ENCODE assay signal across 7 mouse cellular contexts in the genomic region with DNA sequence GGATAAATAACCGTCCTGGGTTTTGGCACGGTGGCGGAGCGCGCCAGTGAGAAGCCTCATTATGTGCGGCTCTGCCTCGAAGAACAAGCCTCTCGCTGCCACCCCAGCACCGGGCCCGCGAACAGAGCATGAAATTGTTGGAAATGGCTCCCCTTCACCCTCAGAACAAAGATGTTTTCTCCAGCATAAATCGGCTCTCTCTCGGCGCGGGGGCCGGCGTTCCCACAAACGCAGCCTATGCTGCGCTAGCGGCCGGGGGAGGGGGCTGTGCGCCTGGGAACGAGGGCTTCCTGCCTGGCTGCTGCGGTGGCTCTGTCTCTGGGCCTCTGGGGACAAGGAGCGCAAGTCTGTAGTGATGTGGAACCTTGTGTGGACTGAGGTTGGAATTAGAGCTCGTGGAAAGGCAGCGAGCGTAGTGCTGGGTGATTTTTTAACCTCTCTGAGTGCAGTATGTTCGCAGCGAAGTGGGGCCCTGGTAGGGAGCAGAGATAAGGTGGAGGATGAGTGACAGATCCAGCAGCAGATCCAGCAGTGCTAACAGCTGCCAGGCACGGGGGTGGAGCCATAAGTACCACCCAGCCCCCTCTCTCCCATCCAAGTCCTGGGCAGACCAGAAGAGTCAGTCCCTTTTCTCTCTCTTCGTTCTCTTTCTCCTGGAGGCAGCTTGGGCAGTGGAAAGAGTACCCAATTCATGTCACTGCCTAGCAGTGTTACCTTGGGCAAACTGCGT.
DNase-seq lines count a peak whose midpoint lies in the region; TF ChIP-seq lines count a peak whose summit lies in the region.

No protein-coding gene starts in this region.

- H3K4me3 ChIP-seq in ES-E14 (ENCODE audit: insufficient read depth in 1 of 2, low read depth in 1 of 2, low read length in 2 of 2, poor library complexity in 1 of 2, severe bottlenecking in 1 of 2): peak overlapping the region in 1 of 2 experiments; percentile 32; a peak in 2 of 4 replicates
- peak overlapping the region; percentile 22 for H3K4me3 ChIP-seq in olfactory bulb, adult 2 months (ENCODE audit: insufficient read depth, low read depth, low read length)

- in situ Hi-C loops in ES-E14 (cut with MboI; ENCODE audit: low sequenced_read_pairs in 2 of 2, unreplicated experiment in 2 of 2): no loop called here

- no peaks in the 10 kb centered on the region for H3K36me3 ChIP-seq in ES-E14 (ENCODE audit: control insufficient read depth, insufficient read depth, low read length, poor library complexity, severe bottlenecking)

- no peaks in the 10 kb centered on the region for H3K9me3 ChIP-seq in ES-E14 (ENCODE audit: control insufficient read depth, insufficient read depth, low read depth, low read length)

- DNase-seq in ES-E14 (ENCODE audit: low read depth, low spot score): no peak
- DNase-seq in brain, embryonic 18.5 days (ENCODE audit: low read depth, low spot score): peak; percentile 40
- peak; percentile 16 for DNase-seq in heart, postnatal 4 days
- DNase-seq in left cerebral cortex, postnatal 36 days (ENCODE audit: low spot score in 2 of 2): peak; percentile 67 to 70
- DNase-seq in thymus, postnatal 36 days: no peak
- no peak for DNase-seq in gastrocnemius, postnatal 25 days

- TF ChIP-seq CTCF in olfactory bulb, adult 2 months (IDR thresholded peaks at IDR 0.05; ENCODE audit: insufficient read depth, low read depth, low read length): no peak

- H3K9ac ChIP-seq in ES-E14 (ENCODE audit: insufficient read depth, low read depth, low read length, poor library complexity, severe bottlenecking): peak overlapping the region; percentile 30

- 0 out of 2 replicates have a peak, but pooled peaks have one; percentile 25 for TF ChIP-seq POLR2A in olfactory bulb, adult 2 months (IDR thresholded peaks at IDR 0.05; ENCODE audit: insufficient read depth, low read depth, low read length)

- H3K27ac ChIP-seq in ES-E14 (ENCODE audit: insufficient read depth, low read depth, low read length, poor library complexity, severe bottlenecking): no peak overlapping the region
- no peak overlapping the region for H3K27ac ChIP-seq in olfactory bulb, adult 2 months (ENCODE audit: insufficient read depth, low read depth, low read length)

- H3K4me1 ChIP-seq in ES-E14 (ENCODE audit: control insufficient read depth in 2 of 2, insufficient read depth in 2 of 2, low read length in 2 of 2, poor library complexity in 1 of 2): peaks cover 0 to 9% of the 10 kb centered on the region in 2 experiments; a peak in 1 of 4 replicates
- peaks cover 32% of the 10 kb centered on the region for H3K4me1 ChIP-seq in olfactory bulb, adult 2 months (ENCODE audit: control insufficient read depth, insufficient read depth, low read length)

- intact Hi-C loops in left cerebral cortex, postnatal 36 days (cut with DNase I): no loop called here

- WGBS in olfactory bulb, adult 2 months: 13% methylated on average over 33 of the region's 33 CpGs

TF ChIP-seq in ES-E14, 5 proteins besides CTCF, POLR2A, EP300 and RAD21:
- TF ChIP-seq ZNF384 (IDR thresholded peaks at IDR 0.05; ENCODE audit: low read depth, low read length): no peak
- no peak for TF ChIP-seq ZC3H11A (IDR thresholded peaks at IDR 0.05; ENCODE audit: borderline replicate concordance, low read depth, low read length)
- no peak for TF ChIP-seq CHD2 (IDR thresholded peaks at IDR 0.05; ENCODE audit: low read depth, low read length)
- TF ChIP-seq HCFC1 (IDR thresholded peaks at IDR 0.05; ENCODE audit: borderline replicate concordance, insufficient read depth, low read length): no peak
- no peak for TF ChIP-seq MAFK (IDR thresholded peaks at IDR 0.05; ENCODE audit: insufficient read depth, low read depth, low read length)

Comparison
In these comparisons a context has a peak if more than half of its experiments do, and no peak if none do; other contexts are left out.
1. DNase-seq: peak in brain, embryonic 18.5 days (single experiment), heart, postnatal 4 days (single experiment) and left cerebral cortex, postnatal 36 days (2 of 2); none in ES-E14 (single experiment), thymus, postnatal 36 days (0 of 2) and gastrocnemius, postnatal 25 days (single experiment).